Mouse (Mus musculus) testis, adult 2 months (tissue): ENCODE results near the gene Cct8.

Experiments
- CTCF ChIP-seq: fragments of 200-500 bp; IDR thresholded peaks from 2 replicates; pipeline ENCODE4 v1.5.1; 2012; ENCODE audit warnings: low read depth, mild to moderate bottlenecking, inconsistent platforms, low read length, moderate library complexity; ENCODE audit not compliant: control insufficient read depth, insufficient read depth, insufficient replicate concordance
- POLR2A ChIP-seq: fragments of 200-500 bp; IDR thresholded peaks from 2 replicates; pipeline ENCODE4 v1.6.1; 2012; ENCODE audit warnings: low read depth, mild to moderate bottlenecking, inconsistent platforms, low read length, moderate library complexity; ENCODE audit not compliant: control insufficient read depth

DNA sequence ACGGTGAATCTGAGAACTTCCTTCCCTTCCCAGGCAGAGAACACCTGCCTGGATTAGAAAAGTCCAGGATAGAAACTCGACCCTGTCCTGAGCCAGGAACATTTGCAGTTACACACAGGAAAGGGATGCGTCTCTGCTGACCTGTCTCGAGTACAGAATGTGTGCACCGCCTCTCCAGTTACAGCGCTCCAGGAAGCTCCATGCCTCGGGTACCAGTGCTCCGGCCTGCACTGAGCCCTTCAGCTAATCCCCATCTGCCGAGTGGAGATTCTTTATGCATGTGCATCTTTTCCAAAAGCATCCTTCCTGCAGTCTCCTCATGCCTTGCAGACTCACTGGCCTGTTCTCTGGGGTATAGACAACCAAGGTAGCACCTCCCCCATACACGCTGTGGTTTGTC, 33.1 kb upstream of the Cct8 start:
- TF ChIP-seq CTCF (no peak), POLR2A (no peak)
